Mouse (Mus musculus) myocyte (in vitro differentiated cells): ENCODE measurements around the gene Caly. TPM values are rescaled to one million over a fixed set of nuclear protein-coding genes. Genes with fewer than 3 reads are reported as not detected.

ENCODE experiments used
- H3K27me3 ChIP-seq: one replicate; pipeline ENCODE4 v1.6.1; 2011; ENCODE audit not compliant: control insufficient read depth, insufficient read depth, insufficient read length
- H3K36me3 ChIP-seq: one replicate; pipeline ENCODE4 v1.6.1; 2011; ENCODE audit not compliant: control insufficient read depth, insufficient read depth
- H3K4me2 ChIP-seq: one replicate; pipeline ENCODE4 v1.6.1; 2011; ENCODE audit warnings: low read depth, control low read depth
- H3K4me3 ChIP-seq: one replicate; pipeline ENCODE4 v1.5.1; 2011; ENCODE audit warnings: mild to moderate bottlenecking, control low read depth, moderate library complexity
- H3K79me2 ChIP-seq: one replicate; pipeline ENCODE4 v1.6.1; 2011; ENCODE audit not compliant: control insufficient read depth, insufficient read depth
- H3ac ChIP-seq: one replicate; pipeline ENCODE4 v1.6.1; 2011; ENCODE audit not compliant: control insufficient read depth, insufficient read length
- CEBPB ChIP-seq: IDR thresholded peaks from 2 replicates; pipeline ENCODE4 v1.6.1; 2011; ENCODE audit warnings: mild to moderate bottlenecking, moderate library complexity; ENCODE audit not compliant: poor library complexity, insufficient read depth, severe bottlenecking
- E2F4 ChIP-seq: IDR thresholded peaks from one replicate; pipeline ENCODE4 v1.6.1; 2011; ENCODE audit warnings: mild to moderate bottlenecking, control low read depth, moderate library complexity; ENCODE audit not compliant: insufficient read depth
- MAX ChIP-seq: IDR thresholded peaks from one replicate; pipeline ENCODE4 v1.6.1; 2011; ENCODE audit warnings: low read depth, mild to moderate bottlenecking, control low read depth
- MYOD1 ChIP-seq, 3 experiments: IDR thresholded peaks; one replicate each; pipeline ENCODE4 v1.6.1; 2011; ENCODE audit warnings: control low read depth in 2 of 3, low read depth in 2 of 3, mild to moderate bottlenecking in 2 of 3, moderate library complexity in 1 of 3; ENCODE audit not compliant: insufficient read length in 2 of 3, control insufficient read depth in 1 of 3
- MYOG ChIP-seq, 3 experiments: IDR thresholded peaks; one replicate each; pipeline ENCODE4 v1.6.1; 2011; ENCODE audit warnings: control low read depth in 2 of 3, low read depth in 2 of 3, mild to moderate bottlenecking in 2 of 3; ENCODE audit not compliant: insufficient read length in 2 of 3, control insufficient read depth in 1 of 3, insufficient read depth in 1 of 3
- POLR2A ChIP-seq: IDR thresholded peaks from one replicate; pipeline ENCODE4 v1.6.1; 2011; ENCODE audit warnings: low read depth, mild to moderate bottlenecking, control low read depth, moderate library complexity; ENCODE audit not compliant: insufficient read length
- POLR2AphosphoS2 ChIP-seq: IDR thresholded peaks from one replicate; pipeline ENCODE4 v1.6.1; 2011; ENCODE audit warnings: low read depth, control low read depth; ENCODE audit not compliant: insufficient read length
- REST ChIP-seq: IDR thresholded peaks from one replicate; pipeline ENCODE4 v1.6.1; 2011; ENCODE audit warnings: mild to moderate bottlenecking, control low read depth, moderate library complexity; ENCODE audit not compliant: insufficient read depth, insufficient read length
- SRF ChIP-seq: IDR thresholded peaks from one replicate; pipeline ENCODE4 v1.6.1; 2011; ENCODE audit warnings: low read depth; ENCODE audit not compliant: control insufficient read depth, insufficient read length
- TCF12 ChIP-seq: IDR thresholded peaks from one replicate; pipeline ENCODE4 v1.6.1; 2011; ENCODE audit warnings: mild to moderate bottlenecking, control low read depth; ENCODE audit not compliant: poor library complexity, insufficient read depth, severe bottlenecking
- TCF3 ChIP-seq: IDR thresholded peaks from one replicate; pipeline ENCODE4 v1.6.1; 2011; ENCODE audit warnings: low read depth, control low read depth; ENCODE audit not compliant: insufficient read length
- USF1 ChIP-seq: IDR thresholded peaks from one replicate; pipeline ENCODE4 v1.6.1; 2011; ENCODE audit warnings: low read depth, mild to moderate bottlenecking, control low read depth, moderate library complexity
- polyA plus RNA-seq: library from polyadenylated mRNA; unstranded; fragments of >200 nt; fragmentation: generic; extraction: Trizol; gene quantifications from one replicate; pipeline ENCODE4 v1.2.1, GENCODE M21; 2012; ENCODE audit warnings: missing spikeins

Gene Caly
- polyA plus RNA-seq, 1 experiment = not detected

DNA sequence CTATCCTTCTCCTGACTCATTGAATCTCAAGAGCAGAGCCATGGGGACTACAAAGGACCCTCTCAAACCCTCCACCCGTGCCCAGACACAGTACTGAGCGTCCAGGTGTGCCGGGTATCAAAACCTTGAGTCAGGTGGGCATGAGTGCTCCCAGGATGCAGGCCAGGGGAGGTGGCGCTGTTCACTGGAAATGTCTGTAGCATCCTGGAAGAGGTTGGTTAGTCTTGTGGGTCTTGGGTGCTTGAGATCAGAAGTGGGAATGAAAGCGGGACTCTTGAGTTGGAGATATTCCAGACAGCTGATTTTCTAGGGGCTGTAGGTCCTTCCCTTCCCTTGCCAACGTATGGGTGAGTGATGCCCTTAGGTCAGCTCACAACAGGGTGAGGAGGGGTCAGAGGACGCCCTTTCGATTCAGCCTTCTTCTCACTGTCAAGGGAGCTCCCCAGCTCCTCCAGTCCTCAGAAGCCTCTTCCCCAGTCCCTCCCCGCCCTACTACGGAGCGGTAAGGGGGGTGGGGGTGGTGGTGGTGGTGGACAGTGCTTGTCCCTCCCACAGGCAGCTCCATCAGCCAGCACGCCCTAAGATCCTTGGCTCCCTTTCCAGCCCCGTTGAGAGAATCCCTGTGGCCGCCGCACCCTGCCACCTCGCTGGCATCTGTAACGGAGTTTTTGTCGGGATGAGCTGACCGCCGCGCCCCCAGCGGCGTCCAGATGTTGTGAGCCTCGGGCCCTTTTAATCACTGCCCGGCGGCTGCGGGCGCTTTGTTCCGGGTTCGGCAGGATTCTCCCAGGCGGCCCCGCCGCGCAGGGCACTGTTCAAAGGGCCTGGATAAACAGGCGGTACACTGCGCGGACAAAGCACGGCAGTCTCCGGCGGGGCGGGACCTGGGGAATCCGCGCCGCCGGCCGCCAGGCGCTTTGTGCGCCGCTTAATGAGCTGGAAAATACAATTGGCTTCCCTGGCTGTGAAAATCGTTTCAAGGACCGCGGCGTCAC, 24.6 kb downstream of the Caly start:
- no peak for TF ChIP-seq MYOG (IDR thresholded peaks at IDR 0.05; ENCODE audit: control insufficient read depth in 1 of 3, insufficient read depth in 1 of 3, insufficient read length in 2 of 3, low read depth in 2 of 3)
- no peak for TF ChIP-seq TCF12
- TF ChIP-seq POLR2A = no peak
- TF ChIP-seq TCF3 = no peak
- no peak for TF ChIP-seq MYOD1 (IDR thresholded peaks at IDR 0.05; ENCODE audit: control insufficient read depth in 1 of 3, insufficient read length in 2 of 3, low read depth in 2 of 3)
- TF ChIP-seq REST = no peak
- TF ChIP-seq E2F4 = no peak
- TF ChIP-seq MAX = no peak
- no peak for TF ChIP-seq USF1
- no peak for TF ChIP-seq POLR2AphosphoS2
- TF ChIP-seq CEBPB = no peak
- TF ChIP-seq SRF = no peak
- Histone ChIP-seq H3K27me3 (peaks cover 11% of the 10 kb centered on the region), H3ac (no peak overlapping the region), H3K4me2 (peak overlapping the region; percentile 69), H3K79me2 (no peaks in the 10 kb centered on the region), H3K4me3 (peak overlapping the region; percentile 6), H3K36me3 (no peaks in the 10 kb centered on the region)

GRCm38 (mm10) chr7:140054124-140054523, 28.2 kb downstream of the Caly start:
- Histone ChIP-seq H3K27me3 (peaks cover 2% of the 10 kb centered on the region), H3K79me2 (no peaks in the 10 kb centered on the region), H3K4me2 (no peak overlapping the region), H3K36me3 (no peaks in the 10 kb centered on the region), H3K4me3 (no peak overlapping the region), H3ac (no peak overlapping the region)
- TF ChIP-seq POLR2AphosphoS2 (no peak), REST (no peak), E2F4 (no peak), MYOG (IDR thresholded peaks at IDR 0.05; ENCODE audit: control insufficient read depth in 1 of 3, insufficient read depth in 1 of 3, insufficient read length in 2 of 3, low read depth in 2 of 3) (no peak), USF1 (no peak), SRF (no peak), MAX (no peak)

DNA sequence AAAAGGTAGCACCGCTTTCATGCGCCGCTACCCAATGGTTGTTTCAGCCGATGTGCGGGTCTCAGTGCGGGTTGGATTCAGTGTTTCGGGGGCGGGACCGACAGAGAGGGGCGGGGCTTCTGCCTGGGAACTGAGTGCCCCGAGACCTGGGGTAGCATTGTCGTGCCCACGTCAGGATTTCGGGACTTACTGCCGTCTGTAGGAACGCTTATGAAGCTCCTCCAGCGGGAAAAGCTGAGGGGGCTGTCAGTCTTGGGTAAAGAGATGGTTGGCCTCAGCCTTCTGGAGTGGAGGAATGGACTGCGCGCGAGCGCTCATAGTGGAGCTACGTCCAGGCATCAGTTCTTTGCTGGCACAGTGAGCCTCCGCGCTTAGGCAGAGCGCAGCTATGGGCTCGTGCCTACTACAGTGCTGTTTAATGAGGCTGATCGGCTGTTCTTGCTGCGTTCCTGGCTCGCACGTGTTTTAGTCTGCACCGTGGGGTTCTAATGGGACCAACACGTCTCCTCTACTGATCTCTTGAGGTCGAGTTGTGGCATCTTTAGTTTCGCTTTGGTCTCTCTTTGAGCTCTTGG, 33.1 kb downstream of the Caly start:
- H3K27me3 ChIP-seq = peaks cover 41% of the 10 kb centered on the region
- TF ChIP-seq POLR2A (no peak), REST (no peak), E2F4 (no peak), MAX (no peak), USF1 (no peak)

GRCm38 (mm10) chr7:140048361-140049114, 33.8 kb downstream of the Caly start, which contains the start of gene Msx3:
Gene Msx3, minus strand, starts transcription at chr7:140049089.
- TF ChIP-seq CEBPB (no peak), SRF (no peak), MAX (no peak), TCF12 (no peak), POLR2AphosphoS2 (no peak), REST (no peak), POLR2A (no peak), USF1 (no peak), E2F4 (no peak), MYOG (IDR thresholded peaks at IDR 0.05; ENCODE audit: control insufficient read depth in 1 of 3, insufficient read depth in 1 of 3, insufficient read length in 2 of 3, low read depth in 2 of 3) (no peak), TCF3 (no peak)
- Histone ChIP-seq H3K79me2 (no peaks in the 10 kb centered on the region), H3ac (no peak within 1 kb of the TSS), H3K36me3 (no peaks in the 10 kb centered on the region), H3K4me3 (peak within 1 kb of the TSS; percentile 17), H3K4me2 (peak within 1 kb of the TSS; percentile 77), H3K27me3 (peaks cover 41% of the 10 kb centered on the region)

More for the DNA sequence above, 33.1 kb downstream of the Caly start:
- peak overlapping the region; percentile 77 for H3K4me2 ChIP-seq
- no peaks in the 10 kb centered on the region for H3K79me2 ChIP-seq
- H3K36me3 ChIP-seq = no peaks in the 10 kb centered on the region
- H3K4me3 ChIP-seq = peak overlapping the region; percentile 17
- no peak overlapping the region for H3ac ChIP-seq
